Mouse (Mus musculus) large intestine, adult 2 months (tissue): Measurements from ENCODE around the gene Insl3. TPM values are rescaled to one million over a fixed set of nuclear protein-coding genes. Genes with fewer than 3 reads are reported as not detected.
"Not testable (repeated sequence)": the region's sequence is repeated elsewhere in the genome, so short reads cannot be mapped to it uniquely, and the experiment has no call there.

ENCODE experiments used
- DNase-seq: peaks from one replicate; pipeline ENCODE4 v3.0.0-alpha.2; 2012; ENCODE audit warnings: low read depth, low spot score
- polyA plus RNA-seq: library from polyadenylated mRNA; depleted of rRNA; stranded (reverse); fragments of >200 nt; gene quantifications from 2 replicates; pipeline ENCODE4 v1.2.3, GENCODE M21; 2012; rRNA removed

Insl3 gene
- polyA plus RNA-seq, 1 experiment: 17.2 TPM

GRCm38 (mm10) chr8:71738316-71738715, 49.3 kb downstream of the Insl3 start:
- DNase-seq: not testable (repeated sequence)

Other genes starting within 250 kb of the Insl3 start
- gene Abhd8, start 225.6 kb upstream of the Insl3 start, polyA plus RNA-seq: 16.8 and 18.8 TPM in 2 replicates
- gene Mrpl34, start 224.3 kb upstream of the Insl3 start, polyA plus RNA-seq: 94.1 and 124 TPM in 2 replicates
- 78.5 and 80.9 TPM in 2 replicates for gene Dda1, start 220.0 kb upstream of the Insl3 start, polyA plus RNA-seq
- 7.3 and 8.9 TPM in 2 replicates for gene Ano8, start 203.3 kb upstream of the Insl3 start, polyA plus RNA-seq
- gene Gtpbp3, start 201.1 kb upstream of the Insl3 start, polyA plus RNA-seq: 18.5 and 23.7 TPM in 2 replicates
- gene Plvap, start 177.5 kb upstream of the Insl3 start, polyA plus RNA-seq: 122 and 163 TPM in 2 replicates
- 0.05 TPM in 1 of 2 replicates, not detected in the other for gene Ccdc194, start 163.5 kb upstream of the Insl3 start, polyA plus RNA-seq
- 114 and 131 TPM in 2 replicates for gene Bst2, start 151.8 kb upstream of the Insl3 start, polyA plus RNA-seq
- 144 and 164 TPM in 2 replicates for gene Mvb12a, start 146.3 kb upstream of the Insl3 start, polyA plus RNA-seq
- 0.71 and 1.0 TPM in 2 replicates for gene Tmem221, start 130.3 kb upstream of the Insl3 start, polyA plus RNA-seq
- not detected in 2 replicates for gene Nxnl1, start 122.6 kb upstream of the Insl3 start, polyA plus RNA-seq
- 19.4 and 25.6 TPM in 2 replicates for gene Slc27a1, start 120.3 kb upstream of the Insl3 start, polyA plus RNA-seq
- gene Pgls, start 97.0 kb upstream of the Insl3 start, polyA plus RNA-seq: 109 and 111 TPM in 2 replicates
- gene Fam129c, start 91.6 kb upstream of the Insl3 start, polyA plus RNA-seq: 3.3 and 4.1 TPM in 2 replicates
- gene Colgalt1, start 78.2 kb upstream of the Insl3 start, polyA plus RNA-seq: 45.0 and 68.0 TPM in 2 replicates
- 1.0 and 1.3 TPM in 2 replicates for gene Unc13a, start 17.5 kb upstream of the Insl3 start, polyA plus RNA-seq
- 15.0 and 15.3 TPM in 2 replicates for gene Jak3, start 12.9 kb upstream of the Insl3 start, polyA plus RNA-seq
- 69.3 and 160 TPM in 2 replicates for gene B3gnt3, start 12.6 kb downstream of the Insl3 start, polyA plus RNA-seq
- 16.9 and 22.0 TPM in 2 replicates for gene Fcho1, start 36.5 kb downstream of the Insl3 start, polyA plus RNA-seq
- gene Zfp709, start 192.8 kb downstream of the Insl3 start, polyA plus RNA-seq: 0.38 and 0.41 TPM in 2 replicates
- 0.17 and 0.33 TPM in 2 replicates for gene Zfp882, start 219.4 kb downstream of the Insl3 start, polyA plus RNA-seq
- 3.0 and 4.6 TPM in 2 replicates for gene Zfp617, start 219.4 kb downstream of the Insl3 start, polyA plus RNA-seq